Mouse (Mus musculus): Measurements from ENCODE around the gene Kcnk4. TPM values are rescaled to one million over a fixed set of nuclear protein-coding genes. Genes with fewer than 3 reads are reported as not detected.

The Kcnk4 gene
- 22.0 and 22.1 TPM in 2 replicates for polyA plus RNA-seq (2021; fragmentation: Nextera tagmentation)
- long read RNA-seq, experiment 1, transcript Kcnk4-201 (7 exons, 1,763 nt), result major isoform, 9 of 75 reads
- long read RNA-seq, experiment 1, partial matches to known transcripts, result 30 of 75 reads
- long read RNA-seq, experiment 1, other reads (novel, unspliced or antisense), result 32 of 75 reads
- long read RNA-seq, experiment 2, transcript Kcnk4-201 (7 exons, 1,763 nt), result major isoform, 5 of 18 reads
- long read RNA-seq, experiment 2, partial matches to known transcripts, result 2 of 18 reads
- long read RNA-seq, experiment 2, other reads (novel, unspliced or antisense), result 8 of 18 reads

DNA sequence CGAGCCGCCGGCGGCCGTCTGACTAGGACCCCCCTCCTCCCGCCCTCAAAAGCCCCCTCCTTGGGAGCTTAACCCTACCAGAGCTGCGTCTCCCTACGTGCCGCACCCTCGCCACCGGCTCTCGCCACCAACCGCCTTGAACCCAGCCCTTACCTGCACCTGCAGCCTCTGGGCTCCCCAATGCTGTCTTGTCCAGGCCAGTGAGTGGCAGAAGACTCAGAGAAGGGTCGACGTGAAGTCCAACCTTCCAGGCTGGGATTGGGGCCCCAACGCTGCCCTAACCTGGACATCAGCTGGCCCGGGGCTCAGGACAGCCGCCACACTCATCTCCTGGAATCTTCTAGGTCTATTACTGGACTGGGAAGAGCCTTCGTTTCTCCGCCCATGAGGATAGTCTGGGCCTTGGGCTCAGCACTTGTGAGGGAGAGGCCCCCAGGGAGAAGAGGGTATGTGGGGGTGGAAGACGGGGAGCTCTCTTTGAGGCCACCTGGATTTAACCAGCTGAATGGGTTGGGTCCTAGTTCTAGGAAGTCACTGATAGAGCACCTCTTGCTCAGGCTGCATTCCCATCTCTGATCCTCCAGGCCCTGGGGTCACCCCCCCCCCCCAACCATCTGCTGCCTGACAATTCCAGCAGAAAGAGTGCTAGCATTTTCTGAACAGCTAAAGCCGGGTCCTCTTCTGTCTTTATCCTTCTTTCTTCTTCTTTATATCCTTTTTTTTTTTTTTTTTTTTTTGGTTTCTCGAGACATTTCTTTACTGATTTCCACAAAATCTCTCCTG lies at the start of gene Kcnk4:
Gene Kcnk4 (minus strand): TSS at position 321 of the 783 bp plus-strand sequence.

DNA sequence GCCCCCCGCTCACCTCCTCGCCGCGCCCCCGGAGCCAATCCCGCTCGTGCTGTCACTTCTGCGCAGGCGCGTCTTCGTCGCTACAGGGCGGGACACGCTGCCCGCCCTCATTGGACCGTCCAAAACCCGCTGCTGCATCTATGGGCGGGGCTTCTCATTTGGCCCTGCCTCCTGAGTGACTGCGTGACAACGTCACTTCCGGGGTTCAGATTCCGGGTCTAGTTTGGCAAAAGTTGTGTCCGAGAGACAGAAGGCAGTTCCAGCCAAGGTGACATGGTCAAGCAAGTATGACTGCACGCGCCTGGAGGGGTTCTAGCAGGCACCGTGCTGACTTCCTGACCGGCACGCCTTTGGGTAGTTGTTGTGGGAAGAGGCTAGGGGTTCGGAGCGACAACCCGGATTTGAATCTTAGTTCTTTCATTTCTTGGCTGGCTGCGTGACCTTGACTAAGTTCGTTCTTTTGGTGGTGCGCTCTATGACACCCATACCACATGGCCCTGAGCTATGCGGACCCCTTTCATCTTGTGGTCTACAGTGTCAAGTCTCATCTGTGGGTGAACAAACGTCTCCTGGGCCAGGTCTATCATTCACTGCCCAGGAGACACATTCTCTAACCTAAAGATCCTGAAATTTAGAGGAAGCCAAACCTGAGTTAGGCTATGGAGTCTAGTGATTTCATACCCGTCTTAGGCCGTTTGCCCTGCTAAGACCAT lies 46.2 kb upstream of the Kcnk4 start, which contains the start of gene Fkbp2:
Gene Fkbp2 (minus strand): TSS at position 121 of the 713 bp plus-strand sequence.

GRCm38 (mm10) chr19:6975537-6976521 lies 41.5 kb upstream of the Kcnk4 start, which contains the start of gene Plcb3:
Plcb3 (minus strand) TSS chr19:6976470.

GRCm38 (mm10) chr19:6974211-6975205 lies 40.2 kb upstream of the Kcnk4 start, which contains the start of gene Ppp1r14b:
Ppp1r14b (plus strand) TSS chr19:6974968.

DNA sequence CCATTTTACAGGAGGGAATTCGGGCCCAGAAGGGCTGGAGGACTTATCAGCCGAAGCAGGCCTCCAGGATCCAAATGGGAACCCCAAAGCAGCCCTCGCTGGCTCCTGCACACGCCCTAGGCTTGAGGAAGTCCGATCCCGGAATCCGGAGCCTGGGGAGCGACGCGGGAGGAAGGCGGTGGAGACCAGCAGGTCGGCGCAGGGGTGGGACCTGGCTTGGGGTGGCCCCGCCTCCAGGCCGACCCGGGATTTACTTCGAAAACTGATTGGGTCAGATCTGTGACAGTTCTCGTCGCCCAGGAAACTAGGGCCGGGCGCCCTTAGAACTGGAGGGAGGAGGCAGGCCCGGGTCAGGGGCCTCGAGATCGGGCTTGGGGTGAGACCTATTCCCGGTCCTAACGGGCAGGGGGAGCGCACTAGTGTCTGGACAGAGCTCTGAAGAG lies 8.0 kb upstream of the Kcnk4 start, which contains the start of gene Gpr137:
Gene Gpr137 (minus strand): TSS at position 232 of the 443 bp plus-strand sequence.

GRCm38 (mm10) chr19:6941372-6942248 lies 7.3 kb upstream of the Kcnk4 start, which contains the start of gene Bad:
Bad (plus strand) TSS chr19:6941861.

GRCm38 (mm10) chr19:6925307-6925573 lies 9.1 kb downstream of the Kcnk4 start, which contains the start of gene Catsperz:
Catsperz (minus strand) TSS chr19:6925380.

GRCm38 (mm10) chr19:6921647-6922567 lies 12.4 kb downstream of the Kcnk4 start, which contains the start of gene Esrra:
Esrra (minus strand) TSS chr19:6921813.

GRCm38 (mm10) chr19:6909507-6910289 lies 24.6 kb downstream of the Kcnk4 start, which contains the start of the genes Trmt112 and Prdx5:
Trmt112 (plus strand) TSS chr19:6909698.
Prdx5 (minus strand) TSS chr19:6910106.

Other genes with a start within 250 kb of the Kcnk4 start
- 29.2 and 33.4 TPM in 2 replicates for gene Rps6ka4, start 93.9 kb downstream of the Kcnk4 start, polyA plus RNA-seq (2021; fragmentation: Nextera tagmentation)
- gene Ccdc88b, start 76.3 kb downstream of the Kcnk4 start, polyA plus RNA-seq (2021; fragmentation: Nextera tagmentation), result 0.15 and 0.80 TPM in 2 replicates
- 130 and 131 TPM in 2 replicates for gene Trmt112, start 24.8 kb downstream of the Kcnk4 start, polyA plus RNA-seq (2021; fragmentation: Nextera tagmentation)
- gene Prdx5, start 24.4 kb downstream of the Kcnk4 start, polyA plus RNA-seq (2021; fragmentation: Nextera tagmentation), result 727 and 767 TPM in 2 replicates
- 4.4 and 13.7 TPM in 2 replicates for gene Esrra, start 12.7 kb downstream of the Kcnk4 start, polyA plus RNA-seq (2021; fragmentation: Nextera tagmentation)
- 7.9 and 8.4 TPM in 2 replicates for gene Catsperz, start 9.1 kb downstream of the Kcnk4 start, polyA plus RNA-seq (2021; fragmentation: Nextera tagmentation)
- 53.8 and 57.4 TPM in 2 replicates for gene Bad, start 7.3 kb upstream of the Kcnk4 start, polyA plus RNA-seq (2021; fragmentation: Nextera tagmentation)
- 24.4 and 24.9 TPM in 2 replicates for gene Gpr137, start 8.0 kb upstream of the Kcnk4 start, polyA plus RNA-seq (2021; fragmentation: Nextera tagmentation)
- gene Ppp1r14b, start 40.5 kb upstream of the Kcnk4 start, polyA plus RNA-seq (2021; fragmentation: Nextera tagmentation), result 13.6 and 46.9 TPM in 2 replicates
- 8.0 and 8.2 TPM in 2 replicates for gene Plcb3, start 42.0 kb upstream of the Kcnk4 start, polyA plus RNA-seq (2021; fragmentation: Nextera tagmentation)
- 326 and 333 TPM in 2 replicates for gene Fkbp2, start 46.0 kb upstream of the Kcnk4 start, polyA plus RNA-seq (2021; fragmentation: Nextera tagmentation)
- gene Vegfb, start 53.1 kb upstream of the Kcnk4 start, polyA plus RNA-seq (2021; fragmentation: Nextera tagmentation), result 77.5 and 150 TPM in 2 replicates
- gene Dnajc4, start 58.1 kb upstream of the Kcnk4 start, polyA plus RNA-seq (2021; fragmentation: Nextera tagmentation), result 24.3 and 28.0 TPM in 2 replicates
- 15.8 and 19.0 TPM in 2 replicates for gene Nudt22, start 61.6 kb upstream of the Kcnk4 start, polyA plus RNA-seq (2021; fragmentation: Nextera tagmentation)
- 22.6 and 27.5 TPM in 2 replicates for gene Trpt1, start 61.6 kb upstream of the Kcnk4 start, polyA plus RNA-seq (2021; fragmentation: Nextera tagmentation)
- 2.9 and 4.8 TPM in 2 replicates for gene Fermt3, start 85.0 kb upstream of the Kcnk4 start, polyA plus RNA-seq (2021; fragmentation: Nextera tagmentation)
- gene Stip1, start 105.5 kb upstream of the Kcnk4 start, polyA plus RNA-seq (2021; fragmentation: Nextera tagmentation), result 109 and 125 TPM in 2 replicates
- 1.6 and 22.1 TPM in 2 replicates for gene Macrod1, start 122.3 kb upstream of the Kcnk4 start, polyA plus RNA-seq (2021; fragmentation: Nextera tagmentation)
- 5.4 and 6.6 TPM in 2 replicates for gene Flrt1, start 171.2 kb upstream of the Kcnk4 start, polyA plus RNA-seq (2021; fragmentation: Nextera tagmentation)

Measured in left cerebral cortex, adult 6 months (tissue).